Mouse (Mus musculus) T-helper 17 cell (primary cell): ENCODE data around the gene Iqcf4.

Source experiments
- in situ Hi-C, 2 experiments: fragments of 300-600 bp; cut with MboI, MseI; formaldehyde crosslinking; loops; 1 replicate in 1 of 2; 2 replicates in 1 of 2; pipeline ENCODE4 v1.15.1; 2025; ENCODE audit warnings: high pct_unique_total_duplicates in 2 of 2

Gene Iqcf4

GRCm38 (mm10) chr9:106570896-106571295 lies at the start of gene Iqcf4:
Gene Iqcf4 (minus strand): TSS chr9:106570996.
- in situ Hi-C loops = no loop called here

- in situ Hi-C loops = no loop called here
Measured at GRCm38 (mm10) chr9:106617496-106617895, 46.7 kb upstream of the Iqcf4 start.

GRCm38 (mm10) chr9:106616306-106616705 lies 45.5 kb upstream of the Iqcf4 start:
- in situ Hi-C loops = no loop called here

GRCm38 (mm10) chr9:106614616-106615015 lies 43.8 kb upstream of the Iqcf4 start:
- in situ Hi-C loops = no loop called here

- in situ Hi-C loops = no loop called here
Measured at GRCm38 (mm10) chr9:106613951-106614350, 43.2 kb upstream of the Iqcf4 start.

- in situ Hi-C loops = no loop called here
Measured at GRCm38 (mm10) chr9:106610727-106611126, 39.9 kb upstream of the Iqcf4 start.

GRCm38 (mm10) chr9:106600546-106600945 lies 29.8 kb upstream of the Iqcf4 start:
- in situ Hi-C loops = loop anchor here in 1 of 2 experiments (5.0 kb wide), 1 partner anchor 52 kb away; no protein-coding TSS in a partner anchor

- in situ Hi-C loops = loop anchor here in 1 of 2 experiments (5.0 kb wide), 1 partner anchor 54 kb away; no protein-coding TSS in a partner anchor
Measured at GRCm38 (mm10) chr9:106598466-106598865, 27.7 kb upstream of the Iqcf4 start.

- in situ Hi-C loops = loop anchor here in 1 of 2 experiments (5.0 kb wide), 1 partner anchor 56 kb away; no protein-coding TSS in a partner anchor
Measured at GRCm38 (mm10) chr9:106595836-106596235, 25.0 kb upstream of the Iqcf4 start.

- in situ Hi-C loops = loop anchor here in 1 of 2 experiments (5.0 kb wide), 1 partner anchor 57 kb away; no protein-coding TSS in a partner anchor
Measured at GRCm38 (mm10) chr9:106595402-106595801, 24.6 kb upstream of the Iqcf4 start.

- in situ Hi-C loops = no loop called here
Measured at GRCm38 (mm10) chr9:106592158-106592557, 21.4 kb upstream of the Iqcf4 start.

- in situ Hi-C loops = no loop called here
Measured at GRCm38 (mm10) chr9:106582552-106582951, 11.8 kb upstream of the Iqcf4 start.

GRCm38 (mm10) chr9:106580016-106580415 lies 9.2 kb upstream of the Iqcf4 start:
- in situ Hi-C loops = no loop called here

- in situ Hi-C loops = no loop called here
Measured at GRCm38 (mm10) chr9:106576112-106576511, 5.3 kb upstream of the Iqcf4 start.

GRCm38 (mm10) chr9:106573366-106573765 lies 2.6 kb upstream of the Iqcf4 start:
- in situ Hi-C loops = no loop called here

GRCm38 (mm10) chr9:106572186-106572585 lies 1.4 kb upstream of the Iqcf4 start:
- in situ Hi-C loops = no loop called here

GRCm38 (mm10) chr9:106566437-106566836 lies 4.4 kb downstream of the Iqcf4 start:
- in situ Hi-C loops = no loop called here

GRCm38 (mm10) chr9:106564025-106564424 lies 6.8 kb downstream of the Iqcf4 start:
- in situ Hi-C loops = no loop called here

- in situ Hi-C loops = no loop called here
Measured at GRCm38 (mm10) chr9:106562291-106562690, 8.5 kb downstream of the Iqcf4 start.

- in situ Hi-C loops = no loop called here
Measured at GRCm38 (mm10) chr9:106561531-106561930, 9.3 kb downstream of the Iqcf4 start, which contains the start of gene Iqcf3. Gene Iqcf3 (minus strand): TSS chr9:106561631.

- in situ Hi-C loops = no loop called here
Measured at GRCm38 (mm10) chr9:106534975-106535374, 35.8 kb downstream of the Iqcf4 start.

- in situ Hi-C loops = no loop called here
Measured at GRCm38 (mm10) chr9:106534296-106534695, 36.5 kb downstream of the Iqcf4 start.

GRCm38 (mm10) chr9:106531833-106532232 lies 39.0 kb downstream of the Iqcf4 start:
- in situ Hi-C loops = no loop called here

GRCm38 (mm10) chr9:106519909-106520308 lies 50.9 kb downstream of the Iqcf4 start:
- in situ Hi-C loops = no loop called here
